Mouse (Mus musculus) megakaryocyte, embryonic 14.5 days (primary cell): ENCODE results near the gene Asb18.

Experiments
- FLI1 ChIP-seq: IDR thresholded peaks from 2 replicates; pipeline ENCODE4 v1.6.1; 2012; ENCODE audit warnings: low read length, inconsistent platforms, mixed read lengths
- GATA1 ChIP-seq: IDR thresholded peaks from 3 replicates; pipeline ENCODE4 v1.6.1; 2012; ENCODE audit warnings: mixed read lengths, low read length, inconsistent platforms, borderline replicate concordance

DNA sequence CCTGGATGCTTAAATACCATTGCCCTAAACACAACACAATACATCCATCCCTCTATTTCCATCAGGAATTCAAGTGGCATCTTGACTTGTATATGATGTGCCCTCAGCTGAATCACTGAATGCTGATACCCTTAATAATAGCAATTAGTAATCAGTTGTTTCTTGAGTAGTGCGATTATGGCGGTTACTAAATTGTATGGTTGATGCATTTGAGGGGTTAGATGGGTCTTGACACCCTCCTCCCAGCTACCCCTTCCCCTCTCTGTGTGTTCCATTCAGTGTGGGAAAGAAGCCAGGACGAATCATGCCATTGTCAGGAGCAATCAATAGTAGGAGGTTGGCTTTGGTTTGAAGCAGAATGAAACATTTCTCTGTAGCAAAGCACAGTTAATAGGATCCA lies 5.3 kb downstream of the Asb18 start:
- TF ChIP-seq GATA1, result no peak
- TF ChIP-seq FLI1, result no peak
